In genomic region chr1:93825105-93825674, GRCm38 (mm10) we compare ENCODE assay signal across 8 mouse cellular contexts. TPM values are rescaled to one million over a fixed set of nuclear protein-coding genes. Genes with fewer than 3 reads are reported as not detected.
DNase-seq lines count a peak whose midpoint lies in the region; ATAC-seq and TF ChIP-seq lines count a peak whose summit lies in the region.

No protein-coding gene starts in this region.

- H3K4me3 ChIP-seq in hindbrain, embryonic 10.5 days = peak overlapping the region; percentile 60
- H3K4me3 ChIP-seq in lung, postnatal 0 days (ENCODE audit: low read depth, low read length) = peak overlapping the region; percentile 57

- H3K4me1 ChIP-seq in hindbrain, embryonic 10.5 days (replicated peaks) = peaks cover 16% of the 10 kb centered on the region
- peaks cover 11% of the 10 kb centered on the region; the same call in 1 of the 2 replicates for H3K4me1 ChIP-seq in lung, postnatal 0 days (ENCODE audit: insufficient read depth, low read depth, low read length)

- no peaks in the 10 kb centered on the region for H3K9me3 ChIP-seq in hindbrain, embryonic 10.5 days
- no peaks in the 10 kb centered on the region for H3K9me3 ChIP-seq in lung, postnatal 0 days (ENCODE audit: low read length)

- H3K27me3 ChIP-seq in hindbrain, embryonic 10.5 days (ENCODE audit: insufficient read depth, poor library complexity, severe bottlenecking) = no peaks in the 10 kb centered on the region
- H3K27me3 ChIP-seq in lung, postnatal 0 days (replicated peaks; ENCODE audit: insufficient read depth, low read length) = no peaks in the 10 kb centered on the region

- peak overlapping the region; percentile 90 for H3K27ac ChIP-seq in hindbrain, embryonic 10.5 days
- H3K27ac ChIP-seq in lung, postnatal 0 days (ENCODE audit: low read length) = peak overlapping the region; percentile 96

- no peak for TF ChIP-seq EP300 in lung, postnatal 0 days (IDR thresholded peaks at IDR 0.05)

- peak; percentile 95 for DNase-seq in MN1 (ENCODE audit: low spot score)
- peak; percentile 98 for DNase-seq in cerebellum, adult 9-10 months
- DNase-seq in hindbrain, embryonic 10.5 days (ENCODE audit: low spot score) = peak; percentile 92
- DNase-seq in layer of hippocampus, adult 9-11 months = peak; percentile 97
- DNase-seq in lung, postnatal 0 days (ENCODE audit: low spot score) = peak; percentile 97
- peak; percentile 83 for DNase-seq in ovary, postnatal 14 days (ENCODE audit: low spot score)
- peak; percentile 94 for DNase-seq in thymus, postnatal 14 days

- H3K4me2 ChIP-seq in lung, postnatal 0 days (replicated peaks; ENCODE audit: low read depth, low read length) = peak overlapping the region; percentile 65

- H3K36me3 ChIP-seq in hindbrain, embryonic 10.5 days = peaks cover 22% of the 10 kb centered on the region
- H3K36me3 ChIP-seq in lung, postnatal 0 days (ENCODE audit: insufficient read depth, low read length) = no peaks in the 10 kb centered on the region

- under 1% methylated on average over 30 of the region's 30 CpGs for WGBS in hindbrain, embryonic 10.5 days
- WGBS in lung, postnatal 0 days = under 1% methylated on average over 30 of the region's 30 CpGs

- peak; percentile 45 for TF ChIP-seq CTCF in lung, postnatal 0 days (IDR thresholded peaks at IDR 0.05)

- ATAC-seq in frontal cortex, adult (ENCODE audit: low TSS enrichment) = peak; percentile 90
- ATAC-seq in lung, postnatal 0 days = peak; percentile 98

- peak overlapping the region; percentile 62 for H3K9ac ChIP-seq in lung, postnatal 0 days (replicated peaks; ENCODE audit: low read depth)

RNA-seq across cellular contexts. Expression of gene D2hgdh, which starts 0.5 kb away (rescaled TPM):
- 16.1 and 16.4 TPM in 2 replicates for polyA plus RNA-seq in hindbrain, embryonic 10.5 days (2016; fragmentation: Nextera tagmentation; extraction: Ambion mirVana)
- polyA plus RNA-seq in lung, postnatal 0 days (2015; fragmentation: Nextera tagmentation; extraction: Ambion mirVana) = 7.2 and 8.7 TPM in 2 replicates

RNA-seq across cellular contexts. Expression of gene Ing5, which starts 21.4 kb away (rescaled TPM):
- polyA plus RNA-seq in hindbrain, embryonic 10.5 days (2016; fragmentation: Nextera tagmentation; extraction: Ambion mirVana) = 17.4 and 24.4 TPM in 2 replicates
- 8.1 and 8.7 TPM in 2 replicates for polyA plus RNA-seq in lung, postnatal 0 days (2015; fragmentation: Nextera tagmentation; extraction: Ambion mirVana)

RNA-seq across cellular contexts. Expression of gene Dtymk, which starts 23.5 kb away (rescaled TPM):
- polyA plus RNA-seq in hindbrain, embryonic 10.5 days (2016; fragmentation: Nextera tagmentation; extraction: Ambion mirVana) = 228 and 263 TPM in 2 replicates
- 69.6 and 71.6 TPM in 2 replicates for polyA plus RNA-seq in lung, postnatal 0 days (2015; fragmentation: Nextera tagmentation; extraction: Ambion mirVana)

RNA-seq across cellular contexts. Expression of gene Gal3st2, which starts 35.9 kb away (rescaled TPM):
- not detected in 2 replicates for polyA plus RNA-seq in hindbrain, embryonic 10.5 days (2016; fragmentation: Nextera tagmentation; extraction: Ambion mirVana)
- polyA plus RNA-seq in lung, postnatal 0 days (2015; fragmentation: Nextera tagmentation; extraction: Ambion mirVana) = 0.19 and 0.25 TPM in 2 replicates

Comparison
In these comparisons a context has a peak if more than half of its experiments do, and no peak if none do; other contexts are left out.
1. Peak in every context shown above with its lines: DNase-seq, ATAC-seq, H3K4me3 ChIP-seq and H3K27ac ChIP-seq.